In the genomic region with DNA sequence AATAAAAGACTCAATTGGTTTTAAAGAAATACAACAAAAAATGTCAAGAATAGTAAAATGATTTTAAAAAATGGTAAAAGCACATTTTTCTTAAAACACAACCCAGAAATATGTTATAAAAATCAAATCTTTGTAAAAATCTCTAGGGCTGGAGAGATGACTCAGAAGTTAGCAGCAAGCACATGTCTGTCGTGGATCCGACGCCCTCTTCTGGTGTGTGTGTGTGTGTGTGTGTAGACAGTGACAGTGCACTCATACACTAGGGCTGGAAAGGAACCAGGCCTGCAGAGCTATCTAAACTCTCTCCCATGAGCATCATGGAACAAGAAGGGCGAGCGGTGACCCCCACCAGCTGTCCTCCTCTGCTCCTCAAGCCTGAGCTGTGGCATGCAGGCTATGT, we compare ENCODE assay signal across 21 mouse cellular contexts. TPM values are rescaled to one million over a fixed set of nuclear protein-coding genes. Genes with fewer than 3 reads are reported as not detected.
DNase-seq lines count a peak whose midpoint lies in the region; ATAC-seq and TF ChIP-seq lines count a peak whose summit lies in the region.
"Had no signal": no experiment of that assay in that cellular context is flagged by ENCODE, and none has a peak within 500 bp of the region (broad histone marks: within the 10 kb centered on the region; RNA-seq: fewer than 3 reads in every experiment).

No protein-coding gene starts in this region.

- CTCF ChIA-PET in Patski (lab: Charles Lee): no interaction called here

- DNase-seq in heart, adult 11 months: peak; percentile 46
- DNase-seq in heart, adult 2 months: no peak
- no peak for DNase-seq in lung, postnatal 0 days (ENCODE audit: low spot score)
- no peak for DNase-seq in lung, adult 18-20 months
- no peak for DNase-seq in Patski (ENCODE audit: low read depth, low spot score)
- no peak for DNase-seq in stomach, postnatal 0 days (ENCODE audit: low spot score)
- no peak for DNase-seq in layer of hippocampus, adult 8-10 months (ENCODE audit: low spot score in 2 of 2)
- DNase-seq in forebrain, embryonic 11.5 days (ENCODE audit: low spot score): no peak
- DNase-seq: cerebellum, adult 8-10 months; gastrocnemius, adult 2 months; heart, postnatal 14 days; kidney, postnatal 25 days; right cerebral cortex, postnatal 4 days; thymus, postnatal 25 days had no signal

- no peak overlapping the region for H3K9ac ChIP-seq in heart, adult 2 months (ENCODE audit: low read depth, low read length)
- H3K9ac ChIP-seq in lung, postnatal 0 days (replicated peaks; ENCODE audit: low read depth): no peak overlapping the region
- H3K9ac ChIP-seq in stomach, postnatal 0 days (ENCODE audit: low read length): no peak overlapping the region
- H3K9ac ChIP-seq in forebrain, embryonic 11.5 days (ENCODE audit: low read length): no peak overlapping the region
- H3K9ac ChIP-seq: embryonic facial prominence, embryonic 12.5 days; heart, embryonic 12.5 days; hindbrain, embryonic 13.5 days; lung, embryonic 15.5 days; midbrain, embryonic 13.5 days; neural tube, embryonic 12.5 days had no signal

- H3K9me3 ChIP-seq in lung, postnatal 0 days (ENCODE audit: low read length): no peaks in the 10 kb centered on the region
- H3K9me3 ChIP-seq in stomach, postnatal 0 days (ENCODE audit: control insufficient read depth, low read length): no peaks in the 10 kb centered on the region
- no peaks in the 10 kb centered on the region for H3K9me3 ChIP-seq in forebrain, embryonic 11.5 days (ENCODE audit: control insufficient read depth, low read length)
- H3K9me3 ChIP-seq: embryonic facial prominence, embryonic 12.5 days; heart, embryonic 12.5 days; hindbrain, embryonic 13.5 days; lung, embryonic 15.5 days; midbrain, embryonic 13.5 days; neural tube, embryonic 12.5 days had no signal

- no peak for TF ChIP-seq EP300 in heart, adult 2 months (IDR thresholded peaks at IDR 0.05; ENCODE audit: insufficient read depth, low read depth, low read length)
- TF ChIP-seq EP300 in lung, postnatal 0 days (IDR thresholded peaks at IDR 0.05): no peak
- no peak for TF ChIP-seq EP300 in stomach, postnatal 0 days (optimal IDR thresholded peaks at IDR 0.05)

- 94% methylated on average over 5 of the region's 5 CpGs for WGBS in heart, adult 2 months
- WGBS in lung, postnatal 0 days: 93% methylated on average over 5 of the region's 5 CpGs
- 89% methylated on average over 5 of the region's 5 CpGs for WGBS in stomach, postnatal 0 days
- 92% methylated on average over 5 of the region's 5 CpGs for WGBS in forebrain, embryonic 11.5 days

- no peak for TF ChIP-seq POLR2A in heart, adult 2 months (IDR thresholded peaks at IDR 0.05; ENCODE audit: insufficient read depth, low read depth, low read length)

- H3K27ac ChIP-seq in heart, adult 2 months: no peak overlapping the region
- H3K27ac ChIP-seq in lung, postnatal 0 days (ENCODE audit: low read length): no peak overlapping the region
- H3K27ac ChIP-seq in stomach, postnatal 0 days (replicated peaks): no peak overlapping the region
- H3K27ac ChIP-seq in forebrain, embryonic 11.5 days (ENCODE audit: low read depth, low read length): no peak overlapping the region
- H3K27ac ChIP-seq: embryonic facial prominence, embryonic 12.5 days; gastrocnemius, adult 2 months; hindbrain, embryonic 13.5 days; lung, embryonic 15.5 days; midbrain, embryonic 13.5 days; neural tube, embryonic 12.5 days had no signal

- no peaks in the 10 kb centered on the region for H3K4me1 ChIP-seq in heart, adult 2 months (ENCODE audit: control insufficient read depth, insufficient read depth, low read length)
- no peaks in the 10 kb centered on the region for H3K4me1 ChIP-seq in lung, postnatal 0 days (ENCODE audit: insufficient read depth, low read depth, low read length)
- H3K4me1 ChIP-seq in stomach, postnatal 0 days (replicated peaks; ENCODE audit: control insufficient read depth, insufficient read depth): no peaks in the 10 kb centered on the region
- no peaks in the 10 kb centered on the region for H3K4me1 ChIP-seq in forebrain, embryonic 11.5 days (replicated peaks; ENCODE audit: control insufficient read depth, insufficient read depth, low read length)
- H3K4me1 ChIP-seq: embryonic facial prominence, embryonic 12.5 days; heart, embryonic 12.5 days; hindbrain, embryonic 13.5 days; lung, embryonic 15.5 days; midbrain, embryonic 13.5 days; neural tube, embryonic 12.5 days had no signal

- no peak for TF ChIP-seq CTCF in heart, adult 2 months (IDR thresholded peaks at IDR 0.05)
- 0 out of 2 replicates have a peak, but pooled peaks have one; percentile 14 for TF ChIP-seq CTCF in lung, postnatal 0 days (IDR thresholded peaks at IDR 0.05)
- peak; percentile 14 for TF ChIP-seq CTCF in Patski (IDR thresholded peaks at IDR 0.05)
- TF ChIP-seq CTCF in stomach, postnatal 0 days (IDR thresholded peaks at IDR 0.05; ENCODE audit: low read depth): peak; percentile 10; the same call in 1 of the 2 replicates

- in situ Hi-C loops in Patski (cut with MboI; ENCODE audit: low pct_unique_long_range_greater_than_20kb): no loop called here

- H3K27me3 ChIP-seq in heart, adult 2 months (ENCODE audit: control insufficient read depth, insufficient read depth, low read length): no peaks in the 10 kb centered on the region
- H3K27me3 ChIP-seq in lung, postnatal 0 days (replicated peaks; ENCODE audit: insufficient read depth, low read length): no peaks in the 10 kb centered on the region
- no peaks in the 10 kb centered on the region for H3K27me3 ChIP-seq in Patski
- H3K27me3 ChIP-seq in stomach, postnatal 0 days (ENCODE audit: control insufficient read depth, insufficient read depth, low read length): no peaks in the 10 kb centered on the region
- H3K27me3 ChIP-seq in forebrain, embryonic 11.5 days (ENCODE audit: control insufficient read depth, insufficient read depth, low read length): no peaks in the 10 kb centered on the region
- H3K27me3 ChIP-seq: embryonic facial prominence, embryonic 12.5 days; heart, embryonic 12.5 days; hindbrain, embryonic 13.5 days; lung, embryonic 15.5 days; midbrain, embryonic 13.5 days; neural tube, embryonic 12.5 days had no signal

- no peak for ATAC-seq in lung, postnatal 0 days
- ATAC-seq in Patski: no peak
- ATAC-seq in stomach, postnatal 0 days (ENCODE audit: low FRiP score, low TSS enrichment): no peak
- ATAC-seq in forebrain, embryonic 11.5 days (replicated peaks; ENCODE audit: low FRiP score): no peak
- ATAC-seq: midbrain, embryonic 13.5 days had no signal

- no peak overlapping the region for H3K4me3 ChIP-seq in heart, adult 2 months
- no peak overlapping the region for H3K4me3 ChIP-seq in lung, postnatal 0 days (ENCODE audit: low read depth, low read length)
- no peak overlapping the region for H3K4me3 ChIP-seq in stomach, postnatal 0 days (ENCODE audit: low read depth, low read length)
- no peak overlapping the region for H3K4me3 ChIP-seq in forebrain, embryonic 11.5 days (ENCODE audit: low read depth, low read length)
- H3K4me3 ChIP-seq: embryonic facial prominence, embryonic 12.5 days; gastrocnemius, adult 2 months; heart, embryonic 12.5 days; hindbrain, embryonic 13.5 days; lung, embryonic 15.5 days; midbrain, embryonic 13.5 days; neural tube, embryonic 12.5 days had no signal

- H3K36me3 ChIP-seq in heart, adult 2 months (ENCODE audit: control insufficient read depth, insufficient read depth, low read length): no peaks in the 10 kb centered on the region
- no peaks in the 10 kb centered on the region for H3K36me3 ChIP-seq in lung, postnatal 0 days (ENCODE audit: insufficient read depth, low read length)
- H3K36me3 ChIP-seq in stomach, postnatal 0 days (ENCODE audit: control insufficient read depth, insufficient read depth, low read length): peaks cover 6% of the 10 kb centered on the region
- H3K36me3 ChIP-seq in forebrain, embryonic 11.5 days (ENCODE audit: control insufficient read depth, insufficient read depth, low read length): peaks cover 11% of the 10 kb centered on the region; the same call in 1 of the 2 replicates

- intact Hi-C loops in heart, adult 2 months (cut with DNase I): no loop called here

- POLR2A ChIA-PET in Patski (lab: Charles Lee): interaction anchor here (0.6 kb wide), 1 partner anchor 97 kb away, joined by 3 read pairs; no protein-coding TSS in a partner anchor

- H3K79me2 ChIP-seq in heart, adult 2 months (replicated peaks; ENCODE audit: control insufficient read depth, insufficient read depth, low read length): no peaks in the 10 kb centered on the region

- no peak overlapping the region for H3K4me2 ChIP-seq in lung, postnatal 0 days (replicated peaks; ENCODE audit: low read depth, low read length)
- H3K4me2 ChIP-seq in stomach, postnatal 0 days (replicated peaks; ENCODE audit: low read depth): no peak overlapping the region
- no peak overlapping the region for H3K4me2 ChIP-seq in forebrain, embryonic 11.5 days (ENCODE audit: low read depth, low read length, severe bottlenecking)
- H3K4me2 ChIP-seq: embryonic facial prominence, embryonic 12.5 days; heart, embryonic 12.5 days; hindbrain, embryonic 13.5 days; liver, embryonic 11.5 days; lung, embryonic 15.5 days; midbrain, embryonic 13.5 days; neural tube, embryonic 12.5 days had no signal

RNA-seq across cellular contexts. Expression of a gene that starts 35.5 kb away (rescaled TPM):
- 1 to 10 TPM; 1.4 to 1.5 TPM for total RNA-seq in heart, adult 2 months (2021)
- polyA plus RNA-seq in heart, adult 2 months (2012; rRNA removed): 0.43 and 0.82 TPM in 2 replicates
- polyA plus RNA-seq in lung, postnatal 0 days (2015; fragmentation: Nextera tagmentation; extraction: Ambion mirVana): 2.8 and 4.2 TPM in 2 replicates
- polyA plus RNA-seq in Patski (2021): 87.6 TPM
- 13.3 and 15.7 TPM in 2 replicates for polyA plus RNA-seq in stomach, postnatal 0 days (2015; fragmentation: Nextera tagmentation; extraction: Ambion mirVana)
- total RNA-seq in layer of hippocampus, adult 8-10 months (2022): 10 to 100 TPM; 23.7 to 32.9 (median 29.4) TPM
- polyA plus RNA-seq in forebrain, embryonic 11.5 days (2014; fragmentation: Nextera tagmentation; extraction: Ambion mirVana): 48.9 and 49.7 TPM in 2 replicates

RNA-seq across cellular contexts. Expression of a gene that starts 46.0 kb away (rescaled TPM):
- total RNA-seq in heart, adult 2 months (2021): 1 to 10 TPM; 4.3 to 6.7 TPM
- 4.3 and 7.6 TPM in 2 replicates for polyA plus RNA-seq in heart, adult 2 months (2012; rRNA removed)
- polyA plus RNA-seq in lung, postnatal 0 days (2015; fragmentation: Nextera tagmentation; extraction: Ambion mirVana): 13.6 and 15.3 TPM in 2 replicates
- 12.5 TPM for polyA plus RNA-seq in Patski (2021)
- 10.1 and 10.2 TPM in 2 replicates for polyA plus RNA-seq in stomach, postnatal 0 days (2015; fragmentation: Nextera tagmentation; extraction: Ambion mirVana)
- 10 to 100 TPM; 17.6 to 20.9 (median 19.9) TPM for total RNA-seq in layer of hippocampus, adult 8-10 months (2022)
- polyA plus RNA-seq in forebrain, embryonic 11.5 days (2014; fragmentation: Nextera tagmentation; extraction: Ambion mirVana): 30.2 and 33.4 TPM in 2 replicates

RNA-seq across cellular contexts. Expression of a gene that starts 57.8 kb away (rescaled TPM):
- total RNA-seq in heart, adult 2 months (2021): under 1 TPM; 0.29 to 0.50 TPM
- 0.27 and 0.53 TPM in 2 replicates for polyA plus RNA-seq in heart, adult 2 months (2012; rRNA removed)
- 4.5 and 4.9 TPM in 2 replicates for polyA plus RNA-seq in lung, postnatal 0 days (2015; fragmentation: Nextera tagmentation; extraction: Ambion mirVana)
- 12.7 TPM for polyA plus RNA-seq in Patski (2021)
- polyA plus RNA-seq in stomach, postnatal 0 days (2015; fragmentation: Nextera tagmentation; extraction: Ambion mirVana): 2.2 and 2.8 TPM in 2 replicates
- 10 to 100 TPM in 1 of 4 experiments, 1 to 10 TPM in 3; 6.0 to 10.9 (median 8.1) TPM for total RNA-seq in layer of hippocampus, adult 8-10 months (2022)
- 12.6 and 12.7 TPM in 2 replicates for polyA plus RNA-seq in forebrain, embryonic 11.5 days (2014; fragmentation: Nextera tagmentation; extraction: Ambion mirVana)
